Mouse (Mus musculus) thymus, postnatal 25 days (tissue): Measurements from ENCODE around the gene Micu1.
"Not testable (repeated sequence)": the region's sequence is repeated elsewhere in the genome, so short reads cannot be mapped to it uniquely, and the experiment has no call there.

Experiments
- DNase-seq: peaks from one replicate; pipeline ENCODE4 v3.0.0; 2022

Micu1 gene

GRCm38 (mm10) chr10:59702207-59703032, at the start of gene Micu1:
Micu1 (plus strand) TSS chr10:59702477.
- peak; percentile 94 for DNase-seq

- DNase-seq, result no peak
Measured at GRCm38 (mm10) chr10:59656799-59657198, 45.5 kb upstream of the Micu1 start.

- DNase-seq, result no peak
Measured at GRCm38 (mm10) chr10:59664765-59665164, 37.5 kb upstream of the Micu1 start.

GRCm38 (mm10) chr10:59665503-59666291, 36.6 kb upstream of the Micu1 start:
- DNase-seq, result no peak

GRCm38 (mm10) chr10:59667377-59667776, 34.9 kb upstream of the Micu1 start:
- no peak for DNase-seq

- DNase-seq, result no peak
Measured at GRCm38 (mm10) chr10:59668491-59668890, 33.8 kb upstream of the Micu1 start.

- DNase-seq, result no peak
Measured at GRCm38 (mm10) chr10:59677836-59678235, 24.4 kb upstream of the Micu1 start.

- DNase-seq, result no peak
Measured at GRCm38 (mm10) chr10:59679189-59679588, 23.1 kb upstream of the Micu1 start.

- DNase-seq, result not testable (repeated sequence)
Measured at GRCm38 (mm10) chr10:59685586-59685985, 16.7 kb upstream of the Micu1 start.

GRCm38 (mm10) chr10:59687126-59687525, 15.2 kb upstream of the Micu1 start:
- DNase-seq, result no peak

- no peak for DNase-seq
Measured at GRCm38 (mm10) chr10:59689836-59690235, 12.4 kb upstream of the Micu1 start.

GRCm38 (mm10) chr10:59692441-59692840, 9.8 kb upstream of the Micu1 start:
- peak; percentile 34 for DNase-seq

GRCm38 (mm10) chr10:59694104-59694503, 8.2 kb upstream of the Micu1 start:
- no peak for DNase-seq

- no peak for DNase-seq
Measured at GRCm38 (mm10) chr10:59699516-59699915, 2.8 kb upstream of the Micu1 start.

GRCm38 (mm10) chr10:59701805-59702204, 472 bp upstream of the Micu1 start:
- no peak for DNase-seq

GRCm38 (mm10) chr10:59703060-59703760, 933 bp downstream of the Micu1 start:
- DNase-seq, result no peak

GRCm38 (mm10) chr10:59706991-59707546, 4.8 kb downstream of the Micu1 start:
- no peak for DNase-seq

- DNase-seq, result no peak
Measured at GRCm38 (mm10) chr10:59707595-59707994, 5.3 kb downstream of the Micu1 start.

GRCm38 (mm10) chr10:59709281-59709680, 7.0 kb downstream of the Micu1 start:
- no peak for DNase-seq

GRCm38 (mm10) chr10:59710246-59710645, 8.0 kb downstream of the Micu1 start:
- DNase-seq, result peak; percentile 49

- no peak for DNase-seq
Measured at GRCm38 (mm10) chr10:59712062-59712461, 9.8 kb downstream of the Micu1 start.

- no peak for DNase-seq
Measured at GRCm38 (mm10) chr10:59720017-59720416, 17.7 kb downstream of the Micu1 start.

- DNase-seq, result no peak
Measured at GRCm38 (mm10) chr10:59721555-59721954, 19.3 kb downstream of the Micu1 start.
